Mouse (Mus musculus) limb, embryonic 12.5 days (tissue): ENCODE measurements around the gene Itgam. TPM values are rescaled to one million over a fixed set of nuclear protein-coding genes. Genes with fewer than 3 reads are reported as not detected.
"Not testable (repeated sequence)": the region's sequence is repeated elsewhere in the genome, so short reads cannot be mapped to it uniquely, and the experiment has no call there.

Experiments
- ATAC-seq: fragments of 200-750 bp; cut with Nextera tagmentation; 2 replicates; pipeline ENCODE4 v1.8.0; 2017; ENCODE audit warnings: low read depth, moderate TSS enrichment; ENCODE audit not compliant: insufficient number of reproducible peaks, insufficient read depth, low FRiP score, low TSS enrichment
- H3K27ac ChIP-seq: fragments of 300-500 bp; sonication (generic); 2 replicates; pipeline ENCODE4 v1.5.1; 2016; ENCODE audit warnings: mild to moderate bottlenecking, moderate library complexity
- H3K27me3 ChIP-seq: fragments of 300-500 bp; sonication (generic); 2 replicates; pipeline ENCODE4 v1.6.1; 2016; ENCODE audit warnings: mild to moderate bottlenecking, moderate library complexity
- H3K36me3 ChIP-seq: fragments of 300-500 bp; sonication (generic); 2 replicates; pipeline ENCODE4 v1.6.1; 2016; ENCODE audit warnings: mild to moderate bottlenecking, moderate library complexity
- H3K4me1 ChIP-seq: fragments of 300-500 bp; sonication (generic); replicated peaks from 2 replicates; pipeline ENCODE4 v1.6.1; 2016
- H3K4me2 ChIP-seq: fragments of 300-500 bp; sonication (generic); 2 replicates; pipeline ENCODE4 v1.6.1; 2016; ENCODE audit warnings: mild to moderate bottlenecking, moderate library complexity
- H3K4me3 ChIP-seq: fragments of 300-500 bp; sonication (generic); replicated peaks from 2 replicates; pipeline ENCODE4 v1.5.1; 2016; ENCODE audit warnings: mild to moderate bottlenecking
- H3K9ac ChIP-seq: fragments of 300-500 bp; sonication (generic); replicated peaks from 2 replicates; pipeline ENCODE4 v1.6.1; 2016; ENCODE audit warnings: mild to moderate bottlenecking, moderate library complexity
- H3K9me3 ChIP-seq: fragments of 300-500 bp; sonication (generic); 2 replicates; pipeline ENCODE4 v1.6.1; 2016; ENCODE audit warnings: mild to moderate bottlenecking, moderate library complexity
- WGBS: fragments of 180-500 bp; shearing (Covaris S2); methylation state at CpG from one replicate; pipeline ENCODE4 v1.1.7; 2016; 5-methylcytosine and 5-hydroxymethylcytosine counted together
- polyA plus RNA-seq: library from polyadenylated mRNA; unstranded; fragments of >200 nt; fragmentation: Nextera tagmentation; extraction: Ambion mirVana; gene quantifications from 2 replicates; pipeline ENCODE4 v1.2.1, GENCODE M21; 2016

Itgam gene
- polyA plus RNA-seq, 1 experiment from 2014 or later: 0.89 TPM

GRCm38 (mm10) chr7:128032290-128032988, 30.0 kb upstream of the Itgam start:
- no peak overlapping the region for H3K9ac ChIP-seq
- H3K4me3 ChIP-seq: no peak overlapping the region
- 84% methylated on average over 5 of the region's 5 CpGs for WGBS
- H3K27ac ChIP-seq: no peak overlapping the region
- no peaks in the 10 kb centered on the region for H3K36me3 ChIP-seq
- no peaks in the 10 kb centered on the region for H3K4me1 ChIP-seq
- ATAC-seq: no peak
- H3K27me3 ChIP-seq: no peaks in the 10 kb centered on the region
- no peak overlapping the region for H3K4me2 ChIP-seq
- no peaks in the 10 kb centered on the region for H3K9me3 ChIP-seq

DNA sequence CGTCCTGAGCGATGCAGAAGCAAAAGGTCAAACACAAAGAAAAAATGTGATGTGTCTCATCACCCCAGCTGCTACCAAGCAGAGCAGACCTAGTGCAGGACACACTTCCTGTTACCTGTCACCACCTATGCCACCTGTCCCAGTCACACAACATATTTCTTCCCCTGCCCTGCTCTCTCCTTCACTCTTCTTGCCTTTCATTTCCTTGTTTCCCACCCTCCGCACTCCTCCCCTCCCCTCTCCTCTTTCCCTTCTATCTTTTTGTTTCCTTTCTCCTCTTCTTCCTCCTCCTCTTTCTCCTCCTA, 29.5 kb upstream of the Itgam start:
- Histone ChIP-seq H3K4me2 (no peak overlapping the region), H3K9ac (no peak overlapping the region), H3K4me1 (no peaks in the 10 kb centered on the region), H3K36me3 (no peaks in the 10 kb centered on the region), H3K27me3 (no peaks in the 10 kb centered on the region), H3K9me3 (no peaks in the 10 kb centered on the region), H3K27ac (no peak overlapping the region), H3K4me3 (no peak overlapping the region)
- WGBS: 84% methylated on average over 3 of the region's 3 CpGs
- no peak for ATAC-seq

DNA sequence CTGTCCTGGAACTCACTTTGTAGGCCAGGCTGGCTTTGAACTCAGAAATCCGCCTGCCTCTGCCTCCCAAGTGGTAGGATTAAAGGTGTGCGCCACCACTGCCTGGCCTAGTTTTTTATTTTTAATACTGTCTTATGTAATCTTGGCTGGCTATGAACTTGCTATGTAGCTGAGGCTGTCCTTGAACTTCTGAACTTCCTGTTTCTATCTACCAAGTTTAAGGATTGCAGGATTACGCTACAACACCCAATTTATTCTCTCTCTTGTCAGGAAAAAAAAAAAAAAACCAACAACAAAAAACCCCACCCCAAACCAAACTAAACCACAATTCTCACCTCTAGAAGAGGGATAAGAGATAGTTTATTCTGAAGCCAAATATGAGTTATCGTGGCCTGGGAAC, 28.8 kb upstream of the Itgam start:
- Histone ChIP-seq H3K27me3 (no peaks in the 10 kb centered on the region), H3K9me3 (no peaks in the 10 kb centered on the region), H3K4me1 (no peaks in the 10 kb centered on the region), H3K36me3 (no peaks in the 10 kb centered on the region), H3K9ac (no peak overlapping the region), H3K27ac (no peak overlapping the region), H3K4me2 (no peak overlapping the region), H3K4me3 (no peak overlapping the region)
- no peak for ATAC-seq
- 88% methylated on average over 4 of the region's 4 CpGs for WGBS

DNA sequence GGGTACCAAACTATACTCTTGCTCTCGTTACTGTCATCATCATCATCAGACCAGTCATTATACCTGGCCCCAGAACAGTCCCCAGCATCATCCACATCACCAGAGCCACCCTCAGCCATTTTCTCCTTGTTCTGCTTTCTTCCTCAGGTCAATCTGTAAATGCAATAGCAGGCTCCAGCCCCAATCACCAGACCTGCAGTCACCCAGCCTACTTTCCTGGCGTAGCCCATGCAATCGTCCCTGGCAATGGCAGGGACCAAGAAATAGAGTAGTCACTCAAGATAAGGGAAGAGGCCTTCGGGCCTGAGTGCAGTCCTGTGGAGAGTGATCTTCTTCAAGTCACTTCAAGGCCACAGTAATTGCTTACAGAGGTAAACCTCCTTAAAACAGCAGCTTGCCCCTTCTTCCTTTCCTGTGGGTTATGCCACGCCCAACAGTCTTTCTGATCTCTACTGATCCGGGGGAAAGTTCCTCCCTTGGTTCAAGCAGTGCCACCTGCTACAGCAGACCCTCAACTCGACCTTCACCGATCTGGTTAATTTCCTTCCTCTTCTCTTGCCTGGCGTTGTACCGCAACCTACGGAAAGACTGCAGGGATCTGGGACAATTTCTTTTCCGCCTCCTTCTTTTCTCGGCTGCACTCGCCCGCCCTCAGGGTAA, 20.1 kb upstream of the Itgam start:
- not testable (repeated sequence) for H3K27ac ChIP-seq, H3K9ac ChIP-seq, ATAC-seq, H3K4me2 ChIP-seq, H3K4me3 ChIP-seq, H3K27me3 ChIP-seq, H3K9me3 ChIP-seq, H3K4me1 ChIP-seq, H3K36me3 ChIP-seq
- 77% methylated on average over 15 of the region's 15 CpGs for WGBS

- ATAC-seq: no peak
- Histone ChIP-seq H3K4me1 (no peaks in the 10 kb centered on the region), H3K27me3 (no peaks in the 10 kb centered on the region), H3K4me2 (no peak overlapping the region), H3K9me3 (no peaks in the 10 kb centered on the region), H3K4me3 (no peak overlapping the region), H3K36me3 (no peaks in the 10 kb centered on the region), H3K27ac (no peak overlapping the region), H3K9ac (no peak overlapping the region)
- WGBS: 71% methylated on average over 4 of the region's 4 CpGs
These were observed 18.2 kb upstream of the Itgam start for GRCm38 (mm10) chr7:128044142-128044785.

DNA sequence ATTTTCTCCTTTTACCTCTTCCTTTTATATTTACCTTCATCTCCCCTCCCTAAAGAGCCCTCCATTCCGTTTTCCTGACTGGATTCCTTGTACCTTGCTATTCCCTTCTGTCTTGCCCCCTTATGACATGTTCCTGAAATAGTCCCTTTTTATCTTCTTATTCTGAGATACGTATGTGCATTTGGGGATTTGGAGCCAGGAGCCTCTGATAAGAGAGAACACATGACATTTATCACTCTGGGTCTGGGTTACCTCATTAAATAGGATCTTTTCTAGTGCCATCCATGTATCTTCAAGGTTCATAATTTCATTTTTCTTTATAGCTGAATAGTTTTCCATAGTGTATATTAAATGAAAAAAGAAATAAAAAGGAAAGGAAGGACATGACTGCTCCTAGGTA, 16.8 kb upstream of the Itgam start:
- H3K4me3 ChIP-seq: no peak overlapping the region
- no peak for ATAC-seq
- H3K4me1 ChIP-seq: no peaks in the 10 kb centered on the region
- H3K9ac ChIP-seq: no peak overlapping the region
- H3K4me2 ChIP-seq: no peak overlapping the region
- no peaks in the 10 kb centered on the region for H3K36me3 ChIP-seq
- no peaks in the 10 kb centered on the region for H3K9me3 ChIP-seq
- H3K27ac ChIP-seq: no peak overlapping the region
- H3K27me3 ChIP-seq: no peaks in the 10 kb centered on the region
- 69% methylated on average over 2 of the region's 2 CpGs for WGBS

GRCm38 (mm10) chr7:128048819-128049218, 13.6 kb upstream of the Itgam start:
- Histone ChIP-seq H3K4me3 (no peak overlapping the region), H3K4me1 (no peaks in the 10 kb centered on the region), H3K36me3 (no peaks in the 10 kb centered on the region), H3K9me3 (no peaks in the 10 kb centered on the region), H3K27ac (no peak overlapping the region), H3K4me2 (no peak overlapping the region), H3K27me3 (no peaks in the 10 kb centered on the region), H3K9ac (no peak overlapping the region)
- WGBS: 93% methylated on average over 4 of the region's 4 CpGs
- no peak for ATAC-seq

GRCm38 (mm10) chr7:128049254-128049653, 13.2 kb upstream of the Itgam start:
- Histone ChIP-seq H3K4me3 (no peak overlapping the region), H3K4me2 (no peak overlapping the region), H3K27me3 (no peaks in the 10 kb centered on the region), H3K9ac (no peak overlapping the region), H3K4me1 (no peaks in the 10 kb centered on the region), H3K36me3 (no peaks in the 10 kb centered on the region), H3K9me3 (no peaks in the 10 kb centered on the region), H3K27ac (no peak overlapping the region)
- ATAC-seq: no peak
- 87% methylated on average over 2 of the region's 2 CpGs for WGBS

- Histone ChIP-seq H3K27me3 (no peaks in the 10 kb centered on the region), H3K4me3 (no peak overlapping the region), H3K27ac (no peak overlapping the region), H3K9ac (no peak overlapping the region), H3K9me3 (no peaks in the 10 kb centered on the region), H3K4me2 (no peak overlapping the region), H3K36me3 (no peaks in the 10 kb centered on the region), H3K4me1 (no peaks in the 10 kb centered on the region)
- no peak for ATAC-seq
- WGBS: 61% methylated on average over 4 of the region's 4 CpGs
These were observed 11.7 kb upstream of the Itgam start for GRCm38 (mm10) chr7:128050739-128051138.

DNA sequence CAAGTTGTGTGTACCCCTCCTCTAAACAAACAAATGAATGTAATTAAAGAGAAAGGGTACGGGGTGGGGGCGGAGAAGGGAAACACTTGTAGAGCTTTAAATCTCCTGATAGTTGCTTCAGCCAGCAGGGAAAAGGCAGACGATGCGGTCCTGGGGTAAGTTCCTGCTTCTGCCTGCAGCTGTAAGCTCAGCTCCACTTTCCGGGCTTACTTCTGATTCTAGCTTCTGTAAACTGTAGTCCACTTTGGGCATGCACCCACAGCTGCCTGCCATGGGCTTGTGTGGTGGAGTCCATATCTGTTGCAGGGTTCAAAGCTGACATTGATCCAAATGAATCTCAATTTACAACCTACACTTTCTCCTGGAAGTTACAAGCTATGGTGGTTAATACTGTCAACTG, 9.4 kb upstream of the Itgam start:
- H3K9ac ChIP-seq: no peak overlapping the region
- no peaks in the 10 kb centered on the region for H3K4me1 ChIP-seq
- H3K27ac ChIP-seq: no peak overlapping the region
- H3K4me2 ChIP-seq: no peak overlapping the region
- no peaks in the 10 kb centered on the region for H3K27me3 ChIP-seq
- WGBS: 65% methylated on average over 5 of the region's 5 CpGs
- H3K9me3 ChIP-seq: no peaks in the 10 kb centered on the region
- no peaks in the 10 kb centered on the region for H3K36me3 ChIP-seq
- no peak overlapping the region for H3K4me3 ChIP-seq
- no peak for ATAC-seq

DNA sequence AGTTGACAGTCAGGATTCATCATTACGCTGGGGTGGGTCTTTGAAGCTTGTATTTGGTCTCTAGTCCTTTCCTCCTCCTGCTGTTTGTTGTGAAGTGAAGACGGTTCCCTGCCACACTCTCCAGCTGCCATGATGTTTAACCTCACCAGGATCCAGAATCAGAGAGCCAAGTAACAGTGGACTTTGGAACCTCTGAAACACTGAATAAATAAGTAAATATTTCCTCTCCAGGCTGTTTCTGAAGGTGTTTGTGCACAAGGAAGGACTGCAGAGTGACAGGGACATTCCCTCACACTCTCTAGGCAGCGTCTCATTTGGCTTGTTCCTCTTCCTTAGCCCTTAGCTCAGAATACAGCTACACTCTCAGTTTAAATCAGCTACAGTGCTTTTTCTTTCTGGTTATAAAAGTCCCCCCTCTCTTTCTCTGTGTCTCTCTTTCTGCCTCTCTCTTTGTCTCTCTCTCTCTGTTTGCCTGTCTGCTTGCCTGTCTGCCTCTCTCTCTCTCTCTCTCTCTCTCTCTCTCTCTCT, 5.5 kb upstream of the Itgam start:
- no peak overlapping the region for H3K4me3 ChIP-seq
- WGBS: 72% methylated on average over 3 of the region's 3 CpGs

More for the DNA sequence above, 5.5 kb upstream of the Itgam start:
- H3K4me1 ChIP-seq: no peaks in the 10 kb centered on the region
- ATAC-seq: no peak
- H3K4me2 ChIP-seq: no peak overlapping the region
- H3K9ac ChIP-seq: no peak overlapping the region
- no peaks in the 10 kb centered on the region for H3K9me3 ChIP-seq
- no peak overlapping the region for H3K27ac ChIP-seq
- no peaks in the 10 kb centered on the region for H3K27me3 ChIP-seq
- H3K36me3 ChIP-seq: no peaks in the 10 kb centered on the region
